Mouse (Mus musculus) B cell, adult 2 months (primary cell): ENCODE measurements around the gene Rabl3.

ENCODE experiments used
- DNase-seq, 2 experiments: peaks; one replicate each; pipeline ENCODE4 v3.0.0; 2022

Rabl3 gene

GRCm38 (mm10) chr16:37550266-37550665, 10.6 kb downstream of the Rabl3 start:
- DNase-seq: no peak

GRCm38 (mm10) chr16:37550981-37551380, 11.3 kb downstream of the Rabl3 start:
- DNase-seq: no peak

GRCm38 (mm10) chr16:37552824-37553223, 13.1 kb downstream of the Rabl3 start:
- no peak for DNase-seq

GRCm38 (mm10) chr16:37562414-37562813, 22.7 kb downstream of the Rabl3 start:
- DNase-seq: no peak

GRCm38 (mm10) chr16:37562961-37563360, 23.3 kb downstream of the Rabl3 start:
- no peak for DNase-seq

GRCm38 (mm10) chr16:37565117-37565516, 25.4 kb downstream of the Rabl3 start:
- no peak for DNase-seq

GRCm38 (mm10) chr16:37566107-37566506, 26.4 kb downstream of the Rabl3 start:
- no peak for DNase-seq

GRCm38 (mm10) chr16:37567113-37568050, 27.7 kb downstream of the Rabl3 start:
- no peak for DNase-seq

GRCm38 (mm10) chr16:37571554-37571953, 31.9 kb downstream of the Rabl3 start:
- DNase-seq: no peak

- no peak for DNase-seq
Measured at GRCm38 (mm10) chr16:37572117-37572754, 32.6 kb downstream of the Rabl3 start.

GRCm38 (mm10) chr16:37573061-37573460, 33.4 kb downstream of the Rabl3 start:
- DNase-seq: peak in 1 of 2 experiments; percentile 5

GRCm38 (mm10) chr16:37575325-37575724, 35.6 kb downstream of the Rabl3 start:
- no peak for DNase-seq

- no peak for DNase-seq
Measured at GRCm38 (mm10) chr16:37579591-37579990, 39.9 kb downstream of the Rabl3 start.

GRCm38 (mm10) chr16:37579994-37580393, 40.3 kb downstream of the Rabl3 start, which contains the start of gene Hgd:
Gene Hgd, plus strand, starts transcription at chr16:37580153.
- no peak for DNase-seq

GRCm38 (mm10) chr16:37580651-37581050, 41.0 kb downstream of the Rabl3 start:
- no peak for DNase-seq

GRCm38 (mm10) chr16:37581901-37582300, 42.2 kb downstream of the Rabl3 start:
- DNase-seq: no peak

GRCm38 (mm10) chr16:37583306-37583705, 43.6 kb downstream of the Rabl3 start:
- no peak for DNase-seq

- no peak for DNase-seq
Measured at GRCm38 (mm10) chr16:37583801-37584200, 44.1 kb downstream of the Rabl3 start.

GRCm38 (mm10) chr16:37584218-37585035, 44.7 kb downstream of the Rabl3 start:
- no peak for DNase-seq

- DNase-seq: no peak
Measured at GRCm38 (mm10) chr16:37585129-37585563, 45.5 kb downstream of the Rabl3 start.

- no peak for DNase-seq
Measured at GRCm38 (mm10) chr16:37590921-37591320, 51.2 kb downstream of the Rabl3 start.

GRCm38 (mm10) chr16:37591551-37591950, 51.9 kb downstream of the Rabl3 start:
- DNase-seq: no peak

- DNase-seq: no peak
Measured at GRCm38 (mm10) chr16:37597412-37597811, 57.7 kb downstream of the Rabl3 start.
